Mouse (Mus musculus) liver, adult 2 months (tissue): ENCODE results near the gene Aldh9a1. TPM values are rescaled to one million over a fixed set of nuclear protein-coding genes. Genes with fewer than 3 reads are reported as not detected.
A peak's percentile ranks its signal among the peaks of the same experiment; 100 is the strongest.

Source experiments
- DNase-seq: peaks from one replicate; pipeline ENCODE4 v3.0.0-alpha.2; 2011; ENCODE audit warnings: low read depth, low spot score; ENCODE audit errors: extremely low read depth
- H3K27ac ChIP-seq: fragments of 200-500 bp; replicated peaks from 2 replicates; pipeline ENCODE4 v1.5.1; 2012; ENCODE audit warnings: low read depth, mild to moderate bottlenecking, control low read depth, inconsistent platforms, low read length; ENCODE audit not compliant: insufficient read depth
- H3K27me3 ChIP-seq: fragments of 200-500 bp; 2 replicates; pipeline ENCODE4 v1.6.1; 2012; ENCODE audit warnings: mild to moderate bottlenecking, moderate library complexity, low read length, inconsistent platforms; ENCODE audit not compliant: control insufficient read depth, insufficient read depth
- H3K36me3 ChIP-seq: fragments of 200-500 bp; 2 replicates; pipeline ENCODE4 v1.6.1; 2012; ENCODE audit warnings: low read length, inconsistent platforms; ENCODE audit not compliant: control insufficient read depth, insufficient read depth
- H3K4me1 ChIP-seq: fragments of 200-500 bp; 2 replicates; pipeline ENCODE4 v1.6.1; 2011; ENCODE audit warnings: low read length; ENCODE audit not compliant: control insufficient read depth, insufficient read depth
- H3K4me3 ChIP-seq: fragments of 200-500 bp; 2 replicates; pipeline ENCODE4 v1.5.1; 2011; ENCODE audit warnings: low read depth, mild to moderate bottlenecking, control low read depth, low read length, moderate library complexity; ENCODE audit not compliant: insufficient read depth
- H3K79me2 ChIP-seq: fragments of 200-500 bp; 2 replicates; pipeline ENCODE4 v1.6.1; 2012; ENCODE audit warnings: inconsistent platforms, mild to moderate bottlenecking, low read length, moderate library complexity; ENCODE audit not compliant: control insufficient read depth, insufficient read depth
- H3K9ac ChIP-seq: fragments of 200-500 bp; 2 replicates; pipeline ENCODE4 v1.6.1; 2012; ENCODE audit warnings: low read depth, mild to moderate bottlenecking, control low read depth, inconsistent platforms, low read length
- CTCF ChIP-seq: fragments of 200-500 bp; IDR thresholded peaks from 2 replicates; pipeline ENCODE4 v1.5.1; 2011; ENCODE audit warnings: low read depth, low read length, control low read depth
- POLR2A ChIP-seq: fragments of 200-500 bp; IDR thresholded peaks from 2 replicates; pipeline ENCODE4 v1.6.1; 2011; ENCODE audit warnings: low read length, control low read depth; ENCODE audit not compliant: insufficient read depth; ENCODE audit errors: extremely low read depth
- WGBS: fragments of 180-500 bp; shearing (Covaris S2); methylation state at CpG from one replicate; pipeline ENCODE4 v1.1.7; 2018; 5-methylcytosine and 5-hydroxymethylcytosine counted together
- polyA plus RNA-seq: library from polyadenylated mRNA; depleted of rRNA; stranded (reverse); fragments of >200 nt; gene quantifications from 2 replicates; pipeline ENCODE4 v1.2.3, GENCODE M21; 2012
- total RNA-seq: library from RNA; depleted of rRNA; stranded (reverse); fragments of >200 nt; gene quantifications from 2 replicates; pipeline ENCODE4 v1.2.3, GENCODE M21; 2014

Gene Aldh9a1
- total and polyA plus RNA-seq, 2 experiments, result 119 to 127 TPM

DNA sequence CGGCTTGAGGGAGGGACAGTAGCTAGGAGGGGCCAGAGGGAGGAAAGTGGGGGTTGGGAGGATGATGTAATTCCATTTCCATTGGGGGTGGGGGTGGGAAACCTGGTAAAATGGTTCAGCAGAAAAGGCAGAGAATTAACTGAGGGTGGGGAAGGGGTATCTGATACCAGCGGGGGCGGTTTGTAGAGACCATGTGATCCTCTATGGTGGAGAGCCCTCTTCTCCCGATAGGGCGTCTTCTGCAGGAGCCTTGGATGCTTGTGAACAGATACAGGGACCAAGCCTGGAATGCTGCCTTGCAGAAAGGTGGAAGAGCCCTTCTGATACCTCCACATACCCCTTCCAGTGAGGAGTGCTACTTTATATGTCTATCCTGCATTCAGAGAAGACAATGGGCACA, 33.4 kb downstream of the Aldh9a1 start:
- no peaks in the 10 kb centered on the region for H3K27me3 ChIP-seq

GRCm38 (mm10) chr1:167384156-167384555, 34.4 kb downstream of the Aldh9a1 start:
- Histone ChIP-seq H3K9ac (no peak overlapping the region), H3K79me2 (no peaks in the 10 kb centered on the region), H3K36me3 (no peaks in the 10 kb centered on the region), H3K27ac (no peak overlapping the region), H3K27me3 (no peaks in the 10 kb centered on the region), H3K4me1 (peaks cover 9% of the 10 kb centered on the region), H3K4me3 (no peak overlapping the region)
- TF ChIP-seq POLR2A (no peak), CTCF (no peak)
- WGBS, result 78% methylated on average over 3 of the region's 3 CpGs
- no peak for DNase-seq

More for the DNA sequence above, 33.4 kb downstream of the Aldh9a1 start:
- WGBS, result 95% methylated on average over 5 of the region's 5 CpGs
- DNase-seq, result no peak
- no peak overlapping the region for H3K27ac ChIP-seq
- TF ChIP-seq CTCF (no peak), POLR2A (no peak)
- no peaks in the 10 kb centered on the region for H3K36me3 ChIP-seq
- H3K9ac ChIP-seq, result no peak overlapping the region
- H3K79me2 ChIP-seq, result no peaks in the 10 kb centered on the region
- H3K4me1 ChIP-seq, result peaks cover 14% of the 10 kb centered on the region
- no peak overlapping the region for H3K4me3 ChIP-seq

- H3K79me2 ChIP-seq, result no peaks in the 10 kb centered on the region; the same call in 1 of the 2 replicates
- H3K4me1 ChIP-seq, result peaks cover 9% of the 10 kb centered on the region
- H3K27ac ChIP-seq, result no peak overlapping the region
- no peak for DNase-seq
- no peaks in the 10 kb centered on the region for H3K27me3 ChIP-seq
- H3K36me3 ChIP-seq, result no peaks in the 10 kb centered on the region
- TF ChIP-seq CTCF (no peak), POLR2A (no peak)
- 98% methylated on average over 2 of the region's 2 CpGs for WGBS
- H3K4me3 ChIP-seq, result no peak overlapping the region
- no peak overlapping the region for H3K9ac ChIP-seq
Measured at GRCm38 (mm10) chr1:167385211-167385610, 35.4 kb downstream of the Aldh9a1 start.

DNA sequence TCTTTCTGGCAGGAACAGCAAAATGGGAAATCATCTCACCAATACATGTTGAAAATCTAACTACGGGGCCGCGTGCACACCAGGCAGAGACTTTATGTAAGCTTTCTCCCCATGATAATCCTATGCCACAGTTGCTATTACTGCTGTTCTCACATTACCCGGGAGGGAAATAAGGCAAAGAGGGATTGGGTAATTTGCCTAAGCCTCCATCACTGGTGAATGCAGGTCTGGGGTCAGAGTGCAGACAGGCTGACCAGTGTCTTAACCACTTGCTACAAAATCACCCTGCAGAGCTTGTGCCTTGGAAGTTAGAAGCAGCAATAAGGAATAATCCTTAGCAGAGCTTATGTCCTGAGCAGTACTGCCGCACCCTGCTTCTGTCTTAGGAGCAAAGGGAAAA, 35.8 kb downstream of the Aldh9a1 start:
- Histone ChIP-seq H3K4me3 (no peak overlapping the region), H3K4me1 (peaks cover 9% of the 10 kb centered on the region), H3K79me2 (no peaks in the 10 kb centered on the region; the same call in 1 of the 2 replicates), H3K9ac (no peak overlapping the region), H3K27me3 (no peaks in the 10 kb centered on the region), H3K36me3 (no peaks in the 10 kb centered on the region), H3K27ac (no peak overlapping the region)
- WGBS, result 75% methylated on average over 5 of the region's 5 CpGs
- no peak for DNase-seq
- TF ChIP-seq CTCF (no peak), POLR2A (no peak)

GRCm38 (mm10) chr1:167386466-167386865, 36.7 kb downstream of the Aldh9a1 start:
- H3K4me3 ChIP-seq, result no peak overlapping the region
- no peak overlapping the region for H3K9ac ChIP-seq
- H3K79me2 ChIP-seq, result no peaks in the 10 kb centered on the region; the same call in 1 of the 2 replicates
- H3K27ac ChIP-seq, result no peak overlapping the region
- H3K27me3 ChIP-seq, result no peaks in the 10 kb centered on the region
- H3K36me3 ChIP-seq, result no peaks in the 10 kb centered on the region
- TF ChIP-seq POLR2A (no peak), CTCF (no peak)
- H3K4me1 ChIP-seq, result peaks cover 16% of the 10 kb centered on the region
- WGBS, result 56% methylated on average over 2 of the region's 2 CpGs
- DNase-seq, result no peak

DNA sequence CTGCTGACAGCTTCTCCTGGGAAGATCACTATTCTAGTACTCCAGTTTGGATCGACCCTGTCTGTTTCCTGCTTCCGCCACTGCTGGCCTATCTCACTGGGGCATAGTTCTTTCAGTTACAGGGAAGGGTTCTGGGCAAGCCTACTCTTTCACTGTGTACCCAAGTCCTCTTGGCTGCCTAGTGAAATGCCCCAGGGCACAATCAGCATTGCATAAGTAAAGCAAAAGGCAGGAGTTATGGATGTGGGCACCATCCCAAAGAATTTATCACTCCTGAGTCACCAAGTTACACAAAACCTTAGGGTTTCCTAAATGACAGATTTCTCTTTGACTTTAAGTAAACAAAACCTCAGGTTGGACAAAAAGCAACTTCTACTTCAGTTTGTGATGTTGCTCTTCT, 37.5 kb downstream of the Aldh9a1 start:
- Histone ChIP-seq H3K9ac (no peak overlapping the region), H3K4me3 (no peak overlapping the region), H3K27me3 (no peaks in the 10 kb centered on the region), H3K27ac (peak overlapping the region; percentile 67), H3K79me2 (no peaks in the 10 kb centered on the region; the same call in 1 of the 2 replicates), H3K4me1 (peaks cover 17% of the 10 kb centered on the region), H3K36me3 (no peaks in the 10 kb centered on the region)
- WGBS, result 13% methylated on average over 2 of the region's 2 CpGs
- TF ChIP-seq POLR2A (no peak), CTCF (no peak)
- peak; percentile 100 for DNase-seq
